Mouse (Mus musculus): Measurements from ENCODE around the gene Itgae. TPM values are rescaled to one million over a fixed set of nuclear protein-coding genes. Genes with fewer than 3 reads are reported as not detected.

Gene Itgae
- total RNA-seq, 2 experiments from 2014 or later, result 0.33 to 1.1 TPM

- no peak for DNase-seq (ENCODE audit: low spot score in 2 of 2)
These were observed 104.1 kb downstream of the Itgae start for GRCm38 (mm10) chr11:73194444-73194843.

Other genes with a start within 250 kb of the Itgae start
- gene Atp2a3, start 129.4 kb upstream of the Itgae start, total RNA-seq (2021), result 10 to 100 TPM in 1 of 2 experiments, 1 to 10 TPM in 1; 8.6 to 10.2 TPM
- gene P2rx1, start 91.5 kb upstream of the Itgae start, total RNA-seq (2021), result under 1 TPM; 0.56 to 0.83 TPM
- 1 to 10 TPM; 2.5 to 4.5 TPM for gene Camkk1, start 71.6 kb upstream of the Itgae start, total RNA-seq (2021)
- 10 to 100 TPM in 1 of 2 experiments, 1 to 10 TPM in 1; 9.2 to 10.5 TPM for gene Ncbp3, start 42.8 kb upstream of the Itgae start, total RNA-seq (2021)
- under 1 TPM; 0.13 to 0.46 TPM for gene Haspin, start 47.7 kb downstream of the Itgae start, total RNA-seq (2021)
- gene P2rx5, start 69.8 kb downstream of the Itgae start, total RNA-seq (2021), result 10 to 100 TPM in 1 of 2 experiments, 1 to 10 TPM in 1; 4.6 to 19.3 TPM
- 10 to 100 TPM; 77.7 to 94.3 TPM for gene Emc6, start 86.5 kb downstream of the Itgae start, total RNA-seq (2021)
- 10 to 100 TPM; 70.0 to 91.8 TPM for gene Tax1bp3, start 86.5 kb downstream of the Itgae start, total RNA-seq (2021)
- gene Ctns, start 108.5 kb downstream of the Itgae start, total RNA-seq (2021), result 10 to 100 TPM; 16.5 to 18.8 TPM
- gene Shpk, start 108.9 kb downstream of the Itgae start, total RNA-seq (2021), result 10 to 100 TPM in 1 of 2 experiments, 1 to 10 TPM in 1; 7.1 to 11.7 TPM
- gene Trpv1, start 143.7 kb downstream of the Itgae start, total RNA-seq (2021), result under 1 TPM; 0.27 to 0.80 TPM
- under 1 TPM; 0.10 to 0.16 TPM for gene Trpv3, start 176.8 kb downstream of the Itgae start, total RNA-seq (2021)
- gene Aspa, start 239.0 kb downstream of the Itgae start, total RNA-seq (2021), result 10 to 100 TPM in 1 of 2 experiments, 1 to 10 TPM in 1; 9.9 to 26.6 TPM
- not detected for gene Gm49340, start 239.2 kb downstream of the Itgae start, total RNA-seq (2021)
- 1 to 10 TPM in 1 of 2 experiments, under 1 TPM in 1; 0.96 to 1.0 TPM for gene Spata22, start 239.2 kb downstream of the Itgae start, total RNA-seq (2021)

All from adrenal gland, adult 18-20 months (tissue).